Mouse (Mus musculus) heart, embryonic 11.5 days (tissue): ENCODE results near the gene Fam186a. TPM values are rescaled to one million over a fixed set of nuclear protein-coding genes. Genes with fewer than 3 reads are reported as not detected.

ENCODE experiments used
- ATAC-seq: fragments of 200-750 bp; cut with Nextera tagmentation; replicated peaks from 2 replicates; pipeline ENCODE4 v1.8.0; 2017; ENCODE audit warnings: moderate library complexity; ENCODE audit not compliant: insufficient number of reproducible peaks, low FRiP score, low TSS enrichment
- H3K27ac ChIP-seq: fragments of 300-500 bp; sonication (generic); 2 replicates; pipeline ENCODE4 v1.5.1; 2014; ENCODE audit warnings: mild to moderate bottlenecking, low read depth, low read length
- H3K27me3 ChIP-seq: fragments of 300-500 bp; sonication (generic); 2 replicates; pipeline ENCODE4 v1.6.1; 2014; ENCODE audit warnings: mild to moderate bottlenecking, low read length, mixed read lengths; ENCODE audit not compliant: control insufficient read depth, insufficient read depth
- H3K36me3 ChIP-seq: fragments of 300-500 bp; sonication (generic); 2 replicates; pipeline ENCODE4 v1.6.1; 2014; ENCODE audit warnings: mild to moderate bottlenecking, low read length, moderate library complexity, mixed read lengths; ENCODE audit not compliant: control insufficient read depth, insufficient read depth
- H3K4me1 ChIP-seq: fragments of 300-500 bp; sonication (generic); 2 replicates; pipeline ENCODE4 v1.6.1; 2014; ENCODE audit warnings: low read length; ENCODE audit not compliant: control insufficient read depth, insufficient read depth
- H3K4me2 ChIP-seq: fragments of 300-500 bp; sonication (generic); 2 replicates; pipeline ENCODE4 v1.6.1; 2014; ENCODE audit warnings: mild to moderate bottlenecking, moderate library complexity
- H3K4me3 ChIP-seq: fragments of 300-500 bp; sonication (generic); 2 replicates; pipeline ENCODE4 v1.5.1; 2014; ENCODE audit warnings: low read depth, low read length
- H3K9ac ChIP-seq: fragments of 300-500 bp; sonication (generic); 2 replicates; pipeline ENCODE4 v1.6.1; 2014; ENCODE audit warnings: mild to moderate bottlenecking, low read depth, low read length, moderate library complexity
- H3K9me3 ChIP-seq: fragments of 300-500 bp; sonication (generic); replicated peaks from 2 replicates; pipeline ENCODE4 v1.6.1; 2016; ENCODE audit warnings: low read length; ENCODE audit not compliant: control insufficient read depth
- WGBS: fragments of 180-500 bp; shearing (Covaris S2); extraction: QIAGEN DNeasy Blood & Tissue Kit; methylation state at CpG from one replicate; pipeline ENCODE4 v1.1.7; 2014; ENCODE audit not compliant: insufficient replicate concordance; 5-methylcytosine and 5-hydroxymethylcytosine counted together
- polyA plus RNA-seq: library from polyadenylated mRNA; unstranded; fragments of >200 nt; fragmentation: Nextera tagmentation; extraction: Ambion mirVana; gene quantifications from 2 replicates; pipeline ENCODE4 v1.2.1, GENCODE M21; 2014

Fam186a gene
- polyA plus RNA-seq, 1 experiment from 2014 or later = 0.01 TPM

GRCm38 (mm10) chr15:99940970-99941630 lies 25.8 kb downstream of the Fam186a start:
- Histone ChIP-seq H3K9me3 (no peaks in the 10 kb centered on the region), H3K27me3 (no peaks in the 10 kb centered on the region), H3K4me1 (no peaks in the 10 kb centered on the region), H3K4me2 (no peak overlapping the region), H3K4me3 (no peak overlapping the region), H3K27ac (no peak overlapping the region), H3K36me3 (no peaks in the 10 kb centered on the region), H3K9ac (no peak overlapping the region)
- ATAC-seq = no peak
- WGBS = 61% methylated on average over 4 of the region's 4 CpGs

GRCm38 (mm10) chr15:99940426-99940825 lies 26.4 kb downstream of the Fam186a start:
- Histone ChIP-seq H3K27ac (no peak overlapping the region), H3K9ac (no peak overlapping the region), H3K4me1 (no peaks in the 10 kb centered on the region), H3K27me3 (no peaks in the 10 kb centered on the region), H3K4me3 (no peak overlapping the region), H3K4me2 (no peak overlapping the region), H3K36me3 (no peaks in the 10 kb centered on the region), H3K9me3 (no peaks in the 10 kb centered on the region)
- no peak for ATAC-seq
- WGBS = 58% methylated on average over 2 of the region's 2 CpGs

DNA sequence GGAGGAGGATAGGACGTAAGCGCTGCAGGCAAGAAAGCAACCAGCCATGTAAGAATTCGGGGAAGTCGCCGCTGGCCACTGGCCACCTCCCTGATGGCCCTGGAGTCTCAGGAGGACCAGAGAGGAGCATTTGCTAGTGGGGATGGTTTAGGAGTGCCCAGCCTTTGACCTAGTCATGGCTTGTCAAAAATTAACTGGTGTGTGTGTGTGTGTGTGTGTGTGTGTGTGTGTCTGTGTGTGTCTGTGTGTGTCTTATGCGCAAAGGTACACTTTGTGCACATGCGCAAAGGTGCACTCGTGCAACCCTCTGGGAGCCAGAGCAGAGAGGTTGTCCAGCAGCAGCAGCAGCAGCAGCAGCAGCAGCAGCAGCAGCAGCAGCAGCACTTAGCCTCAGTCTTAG lies 29.0 kb downstream of the Fam186a start:
- WGBS = 81% methylated on average over 8 of the region's 8 CpGs
- Histone ChIP-seq H3K4me1 (no peaks in the 10 kb centered on the region), H3K27ac (no peak overlapping the region), H3K4me2 (no peak overlapping the region), H3K9ac (no peak overlapping the region), H3K36me3 (no peaks in the 10 kb centered on the region), H3K27me3 (no peaks in the 10 kb centered on the region), H3K9me3 (no peaks in the 10 kb centered on the region), H3K4me3 (no peak overlapping the region)
- no peak for ATAC-seq

- Histone ChIP-seq H3K27ac (no peak overlapping the region), H3K27me3 (no peaks in the 10 kb centered on the region), H3K4me1 (no peaks in the 10 kb centered on the region), H3K36me3 (no peaks in the 10 kb centered on the region), H3K4me2 (no peak overlapping the region), H3K4me3 (no peak overlapping the region), H3K9ac (no peak overlapping the region), H3K9me3 (no peaks in the 10 kb centered on the region)
- WGBS = 92% methylated on average over 3 of the region's 3 CpGs
- no peak for ATAC-seq
Observed at GRCm38 (mm10) chr15:99936659-99937058, 30.2 kb downstream of the Fam186a start.

- 40% methylated on average over 1 of the region's 1 CpGs for WGBS
- no peaks in the 10 kb centered on the region for H3K36me3 ChIP-seq
- no peaks in the 10 kb centered on the region for H3K27me3 ChIP-seq
- H3K9me3 ChIP-seq = no peaks in the 10 kb centered on the region
- no peak for ATAC-seq
- H3K27ac ChIP-seq = no peak overlapping the region
- no peak overlapping the region for H3K4me3 ChIP-seq
- H3K4me1 ChIP-seq = no peaks in the 10 kb centered on the region
- H3K9ac ChIP-seq = no peak overlapping the region
- H3K4me2 ChIP-seq = no peak overlapping the region
Observed at GRCm38 (mm10) chr15:99934501-99934900, 32.4 kb downstream of the Fam186a start.

DNA sequence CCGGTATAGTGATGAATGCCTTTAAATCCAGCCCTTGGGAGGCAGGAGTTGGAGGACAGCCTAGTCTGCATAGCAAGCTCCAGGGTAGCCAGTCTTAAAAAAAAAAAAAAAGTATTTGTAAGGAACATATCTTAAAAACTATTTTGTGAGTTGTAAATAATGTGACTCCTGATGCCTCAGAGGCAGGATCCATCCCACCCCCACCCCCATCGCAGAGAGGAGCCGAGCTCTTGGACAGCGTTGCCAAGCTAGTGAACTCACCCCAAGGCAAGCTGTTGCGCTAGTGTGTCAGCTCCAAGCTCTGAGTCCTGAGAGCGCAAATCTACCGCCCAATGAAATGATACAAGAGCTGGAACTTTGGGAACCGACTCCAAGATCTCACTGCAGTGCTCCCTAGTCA lies 35.6 kb downstream of the Fam186a start:
- no peak overlapping the region for H3K4me2 ChIP-seq
- H3K4me1 ChIP-seq = no peaks in the 10 kb centered on the region
- ATAC-seq = no peak
- H3K36me3 ChIP-seq = no peaks in the 10 kb centered on the region
- H3K4me3 ChIP-seq = no peak overlapping the region
- no peaks in the 10 kb centered on the region for H3K9me3 ChIP-seq
- H3K9ac ChIP-seq = no peak overlapping the region
- H3K27me3 ChIP-seq = no peaks in the 10 kb centered on the region
- WGBS = 75% methylated on average over 8 of the region's 8 CpGs
- no peak overlapping the region for H3K27ac ChIP-seq

- Histone ChIP-seq H3K9me3 (no peaks in the 10 kb centered on the region), H3K4me1 (no peaks in the 10 kb centered on the region), H3K27ac (no peak overlapping the region), H3K4me3 (no peak overlapping the region), H3K4me2 (no peak overlapping the region), H3K27me3 (no peaks in the 10 kb centered on the region), H3K9ac (no peak overlapping the region), H3K36me3 (no peaks in the 10 kb centered on the region)
- ATAC-seq = no peak
- 81% methylated on average over 15 of the region's 15 CpGs for WGBS
Observed at GRCm38 (mm10) chr15:99919601-99920158, 47.2 kb downstream of the Fam186a start.

DNA sequence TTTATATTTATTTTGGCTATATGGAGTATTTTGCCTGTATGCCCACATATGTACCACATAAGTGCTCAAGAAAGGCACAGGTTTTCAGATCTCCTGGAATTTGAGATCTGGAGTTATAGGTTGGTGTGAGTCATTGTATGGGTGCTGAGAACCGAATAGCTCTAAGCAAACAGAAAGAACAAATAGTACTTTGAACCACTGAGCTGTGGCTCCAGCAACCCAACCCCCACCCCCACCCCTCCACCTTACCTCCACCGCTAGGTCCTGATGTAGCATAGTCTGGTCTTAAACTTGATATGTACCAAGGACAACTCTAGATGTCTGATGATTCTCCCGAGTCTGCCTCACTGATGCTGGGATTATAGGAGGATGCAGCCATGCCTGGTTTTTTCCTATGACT lies 49.6 kb downstream of the Fam186a start:
- Histone ChIP-seq H3K4me2 (no peak overlapping the region), H3K27me3 (no peaks in the 10 kb centered on the region), H3K4me3 (no peak overlapping the region), H3K9me3 (no peaks in the 10 kb centered on the region), H3K27ac (no peak overlapping the region), H3K36me3 (no peaks in the 10 kb centered on the region), H3K4me1 (no peaks in the 10 kb centered on the region), H3K9ac (no peak overlapping the region)
- no peak for ATAC-seq
- 76% methylated on average over 3 of the region's 3 CpGs for WGBS

GRCm38 (mm10) chr15:99914613-99915012 lies 52.2 kb downstream of the Fam186a start:
- ATAC-seq = no peak
- Histone ChIP-seq H3K9me3 (no peaks in the 10 kb centered on the region), H3K27me3 (no peaks in the 10 kb centered on the region), H3K27ac (no peak overlapping the region), H3K9ac (no peak overlapping the region), H3K36me3 (no peaks in the 10 kb centered on the region), H3K4me3 (no peak overlapping the region), H3K4me1 (no peaks in the 10 kb centered on the region), H3K4me2 (no peak overlapping the region)
- WGBS = 77% methylated on average over 5 of the region's 5 CpGs
